Mouse (Mus musculus) kidney, adult 10 weeks (tissue): ENCODE results near the gene Gm10142. TPM values are rescaled to one million over a fixed set of nuclear protein-coding genes. Genes with fewer than 3 reads are reported as not detected.

Experiments used
- polyA plus RNA-seq: library from polyadenylated mRNA; stranded (reverse); fragments of 350-450 nt; fragmentation: Illumina TruSeq; extraction: RNeasy Lipid Tissue Mini Kit (QIAGEN cat#74804); gene quantifications from one replicate; pipeline ENCODE4 v1.2.3, GENCODE M21; 2014; ENCODE audit warnings: low read depth, low replicate concordance

Gm10142 gene
- polyA plus RNA-seq = not detected

GRCm38 (mm10) chr10:77715507-77715906 lies at the start of gene Gm10142:
Gene Gm10142 (plus strand): TSS chr10:77715807.

DNA sequence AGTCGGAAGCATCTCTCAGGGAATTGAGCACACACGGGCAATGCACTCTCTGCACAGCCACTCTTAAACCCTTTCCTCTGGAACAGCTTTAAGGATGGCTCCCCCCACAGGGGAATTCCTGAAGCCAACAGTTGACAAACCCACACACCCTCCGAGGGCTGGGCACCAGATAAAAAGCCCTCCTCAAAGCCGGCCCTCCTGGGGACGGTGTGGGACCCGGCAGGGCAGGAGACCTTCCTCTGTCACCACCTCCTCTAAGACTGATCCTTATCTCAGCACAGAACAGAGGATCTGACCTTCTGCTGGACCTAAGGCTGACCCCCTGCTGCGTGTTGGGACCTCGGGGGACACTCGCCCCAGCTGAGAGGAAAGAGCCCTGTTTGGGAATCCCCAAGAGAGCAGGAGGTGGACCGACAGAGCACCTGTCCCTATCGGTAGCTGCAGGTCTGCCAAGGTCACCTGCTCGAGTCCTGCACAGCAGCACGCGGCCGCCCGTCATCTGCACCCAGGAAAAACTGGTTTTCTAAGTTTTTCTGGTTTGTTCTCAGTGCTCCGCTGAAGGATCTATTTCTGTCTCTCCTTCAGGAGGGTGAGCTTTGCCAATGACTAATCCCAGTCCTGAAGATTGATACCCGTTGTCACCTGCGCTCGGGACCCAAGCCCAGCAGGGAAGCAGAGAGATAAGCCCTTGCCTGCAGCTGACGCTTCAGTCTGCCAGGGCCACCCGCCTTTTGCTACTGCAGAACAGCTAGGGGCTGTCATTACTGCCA lies 29.5 kb upstream of the Gm10142 start, which contains the start of gene Tspear:
Gene Tspear, plus strand, starts transcription at position 675 of the 770 bp plus-strand sequence.

DNA sequence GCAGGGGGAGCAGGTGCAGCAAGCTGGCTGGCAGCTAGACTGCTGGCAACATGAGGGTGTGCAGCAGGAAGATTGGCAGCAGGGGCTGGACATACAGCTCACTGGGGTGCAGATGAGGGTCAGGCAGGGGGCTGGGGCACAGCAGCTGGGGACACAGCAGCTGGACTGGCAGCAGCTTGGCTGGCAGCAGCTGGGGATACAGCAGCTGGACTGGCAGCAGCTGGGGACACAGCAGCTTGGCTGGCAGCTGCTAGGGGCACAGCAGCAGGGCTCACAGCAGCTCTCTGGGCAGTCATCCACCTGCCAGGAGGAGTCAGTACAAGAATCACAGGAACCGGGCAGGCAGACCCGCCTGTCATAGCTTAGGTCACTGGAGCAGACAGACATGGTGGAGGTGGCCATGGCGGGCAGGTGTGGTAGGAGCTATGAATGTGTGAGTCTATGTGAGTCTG lies 25.2 kb upstream of the Gm10142 start, which contains the start of gene Gm19402:
Gene Gm19402, minus strand, starts transcription at position 402 of the 452 bp plus-strand sequence.

DNA sequence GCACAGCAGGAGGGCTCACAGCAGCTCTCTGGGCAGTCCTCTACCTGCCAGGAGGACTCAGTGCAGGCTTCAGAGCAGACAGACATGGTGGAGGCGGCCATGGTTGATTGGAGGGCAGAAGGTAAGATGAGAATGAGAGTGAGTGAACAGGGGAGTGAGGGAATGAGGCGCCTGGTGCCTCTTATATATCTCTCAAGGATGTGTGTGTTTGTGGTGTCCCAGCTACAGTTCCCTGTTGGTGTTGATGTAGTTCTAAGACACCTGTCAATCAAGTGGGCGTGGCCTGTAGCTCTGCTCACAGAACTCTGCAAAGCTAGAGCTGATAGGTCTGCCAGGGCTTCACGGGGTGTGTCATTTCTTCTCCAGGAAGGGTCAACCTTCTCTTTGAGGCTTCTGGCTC lies 18.5 kb upstream of the Gm10142 start, which contains the start of gene Gm9508:
Gene Gm9508, minus strand, starts transcription at position 101 of the 400 bp plus-strand sequence.

DNA sequence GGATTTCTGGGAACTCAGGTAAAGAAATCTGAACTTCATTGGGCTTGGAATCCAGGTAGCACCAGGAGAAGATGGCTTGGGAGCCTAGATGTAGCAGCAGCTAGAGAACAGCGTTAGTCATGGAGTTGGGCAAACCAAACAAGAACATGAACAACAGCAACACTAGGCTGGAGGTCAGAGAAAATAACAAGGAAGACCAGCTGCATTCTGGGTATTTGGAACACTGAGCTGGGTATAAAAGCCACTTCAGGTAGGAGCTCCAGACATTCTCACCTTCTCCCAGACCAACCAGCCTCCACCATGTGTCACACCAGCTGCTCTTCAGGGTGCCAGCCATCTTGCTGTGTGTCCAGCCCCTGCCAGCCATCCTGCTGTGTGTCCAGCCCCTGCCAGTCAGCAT lies 9.3 kb upstream of the Gm10142 start, which contains the start of gene Gm10272:
Gene Gm10272, plus strand, starts transcription at position 301 of the 400 bp plus-strand sequence.

GRCm38 (mm10) chr10:77711157-77711556 lies 4.5 kb upstream of the Gm10142 start, which contains the start of gene Gm10024:
Gene Gm10024 (plus strand): TSS chr10:77711457.

GRCm38 (mm10) chr10:77720299-77720698 lies 4.7 kb downstream of the Gm10142 start, which contains the start of gene Krtap12-1:
Gene Krtap12-1 (plus strand): TSS chr10:77720599.

GRCm38 (mm10) chr10:77726186-77726585 lies 10.6 kb downstream of the Gm10142 start, which contains the start of gene Gm10100:
Gene Gm10100 (plus strand): TSS chr10:77726486.

DNA sequence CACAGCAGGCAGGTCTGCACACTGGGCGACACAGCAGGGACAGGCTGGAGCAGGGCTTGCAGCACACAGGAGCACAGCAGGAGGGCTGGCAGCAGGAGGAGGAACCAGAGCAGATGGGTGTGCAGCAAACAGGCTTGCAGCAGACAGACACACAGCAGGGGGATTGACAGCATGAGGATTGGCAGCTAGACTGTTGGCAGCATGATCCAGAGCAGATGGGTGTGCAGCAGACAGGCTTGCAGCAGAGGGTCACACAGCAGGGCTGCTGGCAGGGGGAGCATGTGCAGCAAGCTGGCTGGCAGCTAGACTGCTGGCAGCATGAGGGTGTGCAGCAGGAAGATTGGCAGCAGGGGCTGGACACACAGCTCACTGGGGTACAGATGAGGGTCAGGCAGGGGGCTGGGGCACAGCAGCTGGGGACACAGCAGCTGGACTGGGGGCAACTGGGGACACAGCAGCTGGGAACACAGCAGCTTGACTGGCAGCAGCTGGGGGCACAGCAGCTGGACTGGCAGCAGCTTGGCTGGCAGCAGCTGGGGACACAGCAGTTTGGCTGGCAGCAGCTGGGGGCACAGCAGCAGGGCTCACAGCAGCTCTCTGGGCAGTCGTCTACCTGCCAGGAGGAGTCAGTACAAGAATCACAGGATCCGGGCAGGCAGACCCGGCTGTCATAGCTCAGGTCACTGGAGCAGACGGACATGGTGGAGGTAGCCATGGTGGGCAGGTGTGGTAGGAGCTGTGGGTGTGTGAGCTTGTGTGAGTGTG lies 26.5 kb downstream of the Gm10142 start, which contains the start of gene Gm18596:
Gene Gm18596, minus strand, starts transcription at position 715 of the 765 bp plus-strand sequence.

DNA sequence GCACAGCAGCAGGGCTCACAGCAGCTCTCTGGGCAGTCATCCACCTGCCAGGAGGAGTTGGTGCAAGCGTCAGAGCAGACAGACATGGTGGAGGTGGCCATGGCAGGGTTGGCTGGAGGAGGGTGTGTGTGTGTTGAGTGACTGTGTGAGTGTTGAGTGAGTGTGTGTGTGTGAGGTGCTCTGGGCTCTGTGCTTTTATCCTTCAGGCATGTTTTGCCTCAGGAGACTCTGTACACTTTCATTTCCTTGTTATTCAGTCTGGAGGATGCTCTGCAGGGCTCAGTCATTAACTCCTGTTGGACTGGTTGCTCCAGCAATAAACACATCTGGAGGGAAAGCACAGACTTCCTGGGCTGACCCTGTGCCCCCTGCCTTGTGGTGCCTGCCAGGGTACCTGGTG lies 35.6 kb downstream of the Gm10142 start, which contains the start of gene Gm9736:
Gene Gm9736, minus strand, starts transcription at position 101 of the 400 bp plus-strand sequence.

GRCm38 (mm10) chr10:77759582-77759981 lies 44.0 kb downstream of the Gm10142 start, which contains the start of gene Gm3233:
Gene Gm3233 (minus strand): TSS chr10:77759682.

Other genes starting within 250 kb of the Gm10142 start
- gene Fam207a, start 200.0 kb upstream of the Gm10142 start, polyA plus RNA-seq = 1.1 TPM
- gene Itgb2, start 185.6 kb upstream of the Gm10142 start, polyA plus RNA-seq = 0.28 TPM
- 229 TPM for gene Pttg1ip, start 134.1 kb upstream of the Gm10142 start, polyA plus RNA-seq
- 77.9 TPM for gene Sumo3, start 109.7 kb upstream of the Gm10142 start, polyA plus RNA-seq
- gene Gm49325, start 109.6 kb upstream of the Gm10142 start, polyA plus RNA-seq = not detected
- 6.5 TPM for gene Ube2g2, start 93.5 kb upstream of the Gm10142 start, polyA plus RNA-seq
- not detected for gene Tspear, start 29.2 kb upstream of the Gm10142 start, polyA plus RNA-seq
- gene Gm19402, start 25.1 kb upstream of the Gm10142 start, polyA plus RNA-seq = not detected
- gene Gm9508, start 18.6 kb upstream of the Gm10142 start, polyA plus RNA-seq = not detected
- not detected for gene Gm10272, start 9.2 kb upstream of the Gm10142 start, polyA plus RNA-seq
- not detected for gene Gm10024, start 4.3 kb upstream of the Gm10142 start, polyA plus RNA-seq
- not detected for gene Krtap12-1, start 4.8 kb downstream of the Gm10142 start, polyA plus RNA-seq
- not detected for gene Gm10100, start 10.7 kb downstream of the Gm10142 start, polyA plus RNA-seq
- not detected for gene Gm18596, start 26.8 kb downstream of the Gm10142 start, polyA plus RNA-seq
- not detected for gene Gm9736, start 35.5 kb downstream of the Gm10142 start, polyA plus RNA-seq
- not detected for gene Gm3233, start 43.9 kb downstream of the Gm10142 start, polyA plus RNA-seq
- gene Gm3238, start 55.5 kb downstream of the Gm10142 start, polyA plus RNA-seq = not detected
- gene Gm7138, start 61.1 kb downstream of the Gm10142 start, polyA plus RNA-seq = not detected
- not detected for gene Gm3250, start 66.7 kb downstream of the Gm10142 start, polyA plus RNA-seq
- not detected for gene Gm7137, start 72.4 kb downstream of the Gm10142 start, polyA plus RNA-seq
- not detected for gene Gm9639, start 79.3 kb downstream of the Gm10142 start, polyA plus RNA-seq
- gene Gm19668, start 83.3 kb downstream of the Gm10142 start, polyA plus RNA-seq = not detected
- gene Gm9507, start 96.0 kb downstream of the Gm10142 start, polyA plus RNA-seq = not detected
- not detected for gene Gm2696, start 98.9 kb downstream of the Gm10142 start, polyA plus RNA-seq
- gene Krtap10-4, start 111.3 kb downstream of the Gm10142 start, polyA plus RNA-seq = not detected
- not detected for gene Krtap10-10, start 120.1 kb downstream of the Gm10142 start, polyA plus RNA-seq
- gene Gm36176, start 131.0 kb downstream of the Gm10142 start, polyA plus RNA-seq = not detected
- gene Gm10318, start 137.1 kb downstream of the Gm10142 start, polyA plus RNA-seq = not detected
- gene Gm3285, start 146.2 kb downstream of the Gm10142 start, polyA plus RNA-seq = not detected
- 2.5 TPM for gene Lrrc3, start 186.7 kb downstream of the Gm10142 start, polyA plus RNA-seq